Mouse (Mus musculus) central nervous system, embryonic 18 days (tissue): ENCODE data around the gene Chst11. TPM values are rescaled to one million over a fixed set of nuclear protein-coding genes. Genes with fewer than 3 reads are reported as not detected.

Experiments
- polyA plus RNA-seq: library from polyadenylated mRNA; depleted of rRNA; stranded (reverse); fragments of >200 nt; gene quantifications from 2 replicates; pipeline ENCODE4 v1.2.3, GENCODE M21; 2012; rRNA removed

Gene Chst11
- polyA plus RNA-seq, result 17.1 and 18.0 TPM in 2 replicates

DNA sequence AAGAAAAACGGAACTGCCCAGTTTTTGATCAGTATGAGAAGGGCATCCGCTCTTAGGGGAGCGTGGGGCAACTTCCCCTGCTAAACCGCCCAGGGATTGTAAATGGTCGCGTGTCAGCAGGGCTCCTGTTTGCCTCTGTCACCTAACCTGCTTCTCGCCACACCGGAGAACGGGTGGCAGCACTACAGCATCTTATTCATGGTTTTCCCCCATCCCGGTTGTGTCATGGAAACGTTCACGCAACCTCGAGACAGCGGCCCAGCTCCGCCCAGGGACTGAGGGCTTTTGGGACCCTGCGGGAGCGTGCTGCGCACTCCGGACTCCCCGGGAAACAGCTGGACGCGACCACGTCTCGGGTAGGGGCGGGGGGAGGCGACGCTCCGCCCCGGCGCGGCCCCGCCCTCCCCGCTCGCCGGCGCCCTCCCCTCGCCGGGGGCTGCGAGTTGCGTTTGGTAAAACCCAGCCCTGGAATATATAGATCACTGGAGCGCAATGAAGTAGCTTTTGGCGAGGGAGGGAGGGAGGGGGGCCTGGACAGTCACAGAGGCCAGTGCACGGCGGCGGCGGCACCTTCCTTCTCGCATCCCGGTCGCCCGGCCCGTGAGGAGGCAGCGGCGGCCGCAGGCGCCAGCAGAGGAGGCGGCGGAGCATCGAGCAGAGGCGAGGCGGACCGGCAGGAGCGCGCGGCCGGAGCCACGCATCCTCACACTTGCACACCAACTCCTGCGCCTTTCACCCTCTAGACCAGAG lies at the start of gene Chst11:
Gene Chst11, plus strand, starts transcription at position 549 of the 750 bp plus-strand sequence.

Other genes starting within 250 kb of the Chst11 start
- 49.4 and 51.4 TPM in 2 replicates for gene Nfyb, start 221.4 kb upstream of the Chst11 start, polyA plus RNA-seq
- 86.8 and 97.1 TPM in 2 replicates for gene Txnrd1, start 151.5 kb upstream of the Chst11 start, polyA plus RNA-seq
- 0.71 and 0.86 TPM in 2 replicates for gene Eid3, start 118.9 kb upstream of the Chst11 start, polyA plus RNA-seq